Mouse (Mus musculus): Measurements from ENCODE around the gene Olfr70. TPM values are rescaled to one million over a fixed set of nuclear protein-coding genes. Genes with fewer than 3 reads are reported as not detected.

Gene Olfr70
- polyA plus RNA-seq, 1 experiment from 2014 or later, result not detected

DNA sequence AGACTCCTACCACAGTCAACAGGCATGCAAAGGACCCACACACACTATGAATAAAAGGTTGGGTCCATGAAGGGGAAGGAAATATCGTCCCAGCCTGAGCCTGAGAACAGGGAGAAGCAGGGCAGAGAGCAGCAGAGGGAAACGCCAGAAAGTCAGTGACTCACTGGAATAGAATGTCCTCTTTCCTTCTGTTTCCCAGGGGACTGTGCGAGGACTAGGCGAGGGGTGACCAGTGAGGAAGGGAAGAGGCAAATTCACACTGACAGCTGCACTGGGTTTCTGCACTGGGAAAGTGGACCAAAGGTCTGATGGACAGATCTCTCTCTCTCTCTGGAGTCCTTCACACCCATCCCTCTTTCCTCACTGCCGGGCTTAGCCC, 28.0 kb upstream of the Olfr70 start:
- H3K36me3 ChIP-seq, result no peaks in the 10 kb centered on the region
- H3K4me1 ChIP-seq, result peaks cover 48% of the 10 kb centered on the region
- no peaks in the 10 kb centered on the region for H3K27me3 ChIP-seq (replicated peaks)
- no peak overlapping the region for H3K4me3 ChIP-seq (replicated peaks)
- H3K9me3 ChIP-seq, result no peaks in the 10 kb centered on the region
- H3K4me2 ChIP-seq, result no peak overlapping the region
- H3K9ac ChIP-seq, result no peak overlapping the region
- peak; percentile 54; the same call in 1 of the 2 replicates for ATAC-seq (ENCODE audit: insufficient read depth, low FRiP score, low read depth)
- H3K27ac ChIP-seq, result peak overlapping the region; percentile 87
- WGBS, result 10% methylated on average over 5 of the region's 5 CpGs

DNA sequence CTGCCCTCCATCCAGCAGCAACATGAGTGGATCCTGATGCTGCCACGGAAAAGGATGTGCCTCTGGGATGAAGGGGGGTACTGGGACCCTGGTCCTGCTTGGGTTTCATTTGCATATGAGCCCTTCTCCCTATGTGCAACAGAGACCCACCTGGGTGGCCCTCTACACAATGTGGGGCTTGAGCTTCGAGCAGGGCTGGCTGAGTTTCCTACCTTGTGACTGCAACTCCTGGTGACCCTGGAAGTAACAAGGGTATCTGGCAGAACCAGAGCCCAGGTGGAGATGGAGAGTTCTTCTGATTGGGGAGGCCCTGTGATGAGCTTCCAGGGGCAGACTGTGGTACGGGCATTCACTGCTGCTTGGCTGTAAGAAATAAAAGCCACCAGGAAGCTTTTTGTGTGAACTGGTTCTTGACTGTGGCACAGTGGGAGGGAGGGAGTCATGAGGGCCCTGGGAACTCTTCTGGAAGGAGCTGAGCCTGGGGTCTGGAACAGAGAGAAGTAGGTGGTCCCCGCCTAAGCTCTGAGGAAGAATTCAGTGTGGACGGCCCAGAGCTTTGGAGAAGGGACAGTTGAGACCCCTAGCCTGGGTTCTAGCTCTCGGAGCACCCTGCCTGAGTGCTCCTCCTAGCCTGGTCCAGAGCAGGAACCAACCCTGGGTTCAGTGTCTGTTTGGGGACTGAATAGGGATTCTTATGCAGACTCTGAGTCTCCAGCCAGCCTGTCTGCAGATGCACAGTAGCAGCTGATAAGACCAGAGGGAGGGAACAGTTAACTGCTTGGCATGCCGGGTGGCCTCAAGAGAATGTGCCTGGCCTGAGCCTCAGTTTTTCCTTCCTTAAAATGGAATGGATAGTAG, 27.3 kb upstream of the Olfr70 start:
- Histone ChIP-seq H3K9me3 (no peaks in the 10 kb centered on the region), H3K9ac (no peak overlapping the region), H3K4me3 (replicated peaks) (no peak overlapping the region), H3K4me2 (no peak overlapping the region), H3K4me1 (peaks cover 48% of the 10 kb centered on the region), H3K27ac (peak overlapping the region; percentile 87), H3K36me3 (no peaks in the 10 kb centered on the region), H3K27me3 (replicated peaks) (no peaks in the 10 kb centered on the region)
- WGBS, result 66% methylated on average over 7 of the region's 7 CpGs
- no peak for ATAC-seq (ENCODE audit: insufficient read depth, low FRiP score, low read depth)

- 18% methylated on average over 3 of the region's 3 CpGs for WGBS
- Histone ChIP-seq H3K4me1 (peaks cover 48% of the 10 kb centered on the region), H3K9ac (no peak within 1 kb of the TSS)
Measured at GRCm38 (mm10) chr4:43726995-43727394, 26.4 kb upstream of the Olfr70 start, which contains the start of gene Hrct1. Hrct1 (plus strand) TSS chr4:43727188.

DNA sequence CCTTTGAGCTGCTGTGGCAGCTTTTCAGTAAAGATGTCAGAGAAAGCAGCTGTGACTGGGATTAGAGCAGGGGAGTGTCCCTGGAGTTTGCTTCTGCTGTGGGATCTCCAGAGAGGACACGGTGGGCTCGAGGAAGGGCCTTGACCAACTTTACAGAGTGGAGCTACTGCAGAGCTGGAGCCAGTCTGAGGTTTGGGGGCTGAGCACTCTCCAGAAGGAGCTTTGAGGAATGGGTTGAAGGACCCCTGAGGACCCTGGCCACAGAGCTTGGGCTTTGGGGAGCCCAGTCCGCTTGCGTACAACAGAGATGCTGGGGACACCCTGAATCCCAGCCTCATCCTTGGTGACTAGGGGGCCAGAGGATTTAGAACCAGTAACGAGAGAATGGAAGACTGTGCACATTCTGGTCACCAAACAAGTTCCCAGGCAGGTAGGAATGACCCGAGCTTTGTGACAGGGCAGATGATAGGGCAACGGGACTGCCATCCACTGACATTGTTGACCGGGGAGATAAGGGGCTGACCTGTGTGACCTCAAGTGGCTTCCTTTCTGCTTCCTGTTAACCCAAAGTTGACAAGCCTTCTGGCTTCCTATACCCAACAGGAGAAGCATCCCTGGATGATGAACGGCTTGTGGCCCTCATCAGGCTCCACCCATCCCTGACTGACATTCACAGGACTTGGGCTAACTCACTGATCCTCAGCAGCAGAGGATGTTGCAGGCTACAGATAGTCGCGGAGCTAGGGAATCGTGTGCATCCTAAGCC, 25.8 kb upstream of the Olfr70 start:
- Histone ChIP-seq H3K9me3 (no peaks in the 10 kb centered on the region), H3K36me3 (no peaks in the 10 kb centered on the region), H3K4me2 (no peak overlapping the region), H3K27me3 (replicated peaks) (no peaks in the 10 kb centered on the region), H3K4me1 (peaks cover 48% of the 10 kb centered on the region), H3K27ac (peak overlapping the region; percentile 44; the same call in 1 of the 2 replicates), H3K4me3 (replicated peaks) (no peak overlapping the region), H3K9ac (no peak overlapping the region)
- no peak for ATAC-seq (ENCODE audit: insufficient read depth, low FRiP score, low read depth)
- WGBS, result 45% methylated on average over 12 of the region's 12 CpGs

More at GRCm38 (mm10) chr4:43726995-43727394, 26.4 kb upstream of the Olfr70 start, which contains the start of gene Hrct1:
- peak; percentile 87 for ATAC-seq (ENCODE audit: insufficient read depth, low FRiP score, low read depth)
- no peak within 1 kb of the TSS for H3K4me2 ChIP-seq
- H3K4me3 ChIP-seq (replicated peaks), result no peak within 1 kb of the TSS
- peak within 1 kb of the TSS; percentile 87 for H3K27ac ChIP-seq
- H3K36me3 ChIP-seq, result no peaks in the 10 kb centered on the region
- no peaks in the 10 kb centered on the region for H3K9me3 ChIP-seq
- no peaks in the 10 kb centered on the region for H3K27me3 ChIP-seq (replicated peaks)

DNA sequence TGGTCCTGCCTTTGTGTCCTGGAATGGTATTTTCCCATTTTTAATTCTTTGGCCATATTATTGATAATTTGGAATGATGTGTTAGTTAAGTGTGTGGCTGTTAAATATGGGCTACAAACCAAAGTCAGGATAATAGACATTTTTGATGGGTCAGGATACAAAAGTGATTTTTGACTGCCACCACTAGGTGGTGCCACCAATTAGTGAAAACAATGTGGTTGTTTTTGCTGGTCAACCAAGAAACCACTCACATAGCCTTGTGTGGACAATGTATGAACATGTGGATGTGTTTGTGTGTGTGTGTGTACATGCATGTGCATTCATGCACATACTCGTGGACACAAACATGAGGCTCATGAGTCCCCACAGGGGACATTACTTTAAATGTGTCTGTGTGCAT, 24.2 kb upstream of the Olfr70 start:
- no peak overlapping the region for H3K27ac ChIP-seq
- no peak overlapping the region for H3K4me3 ChIP-seq (replicated peaks)
- peaks cover 38% of the 10 kb centered on the region for H3K4me1 ChIP-seq
- no peak overlapping the region for H3K9ac ChIP-seq
- ATAC-seq (ENCODE audit: insufficient read depth, low FRiP score, low read depth), result no peak
- H3K9me3 ChIP-seq, result no peaks in the 10 kb centered on the region
- H3K36me3 ChIP-seq, result no peaks in the 10 kb centered on the region
- H3K4me2 ChIP-seq, result no peak overlapping the region
- no peaks in the 10 kb centered on the region for H3K27me3 ChIP-seq (replicated peaks)
- 37% methylated on average over 1 of the region's 1 CpGs for WGBS

- Histone ChIP-seq H3K4me1 (peaks cover 13% of the 10 kb centered on the region), H3K36me3 (no peaks in the 10 kb centered on the region), H3K27ac (no peak overlapping the region), H3K4me3 (replicated peaks) (no peak overlapping the region), H3K9ac (no peak overlapping the region), H3K4me2 (no peak overlapping the region), H3K9me3 (no peaks in the 10 kb centered on the region), H3K27me3 (replicated peaks) (no peaks in the 10 kb centered on the region)
- 81% methylated on average over 4 of the region's 4 CpGs for WGBS
- no peak for ATAC-seq (ENCODE audit: insufficient read depth, low FRiP score, low read depth)
Measured at GRCm38 (mm10) chr4:43722191-43722590, 21.6 kb upstream of the Olfr70 start.

- Histone ChIP-seq H3K27ac (0 out of 2 replicates have a peak overlapping the region, but pooled peaks have one; percentile 59), H3K36me3 (no peaks in the 10 kb centered on the region), H3K9ac (no peak overlapping the region), H3K4me1 (no peaks in the 10 kb centered on the region), H3K4me2 (no peak overlapping the region), H3K27me3 (replicated peaks) (no peaks in the 10 kb centered on the region), H3K4me3 (replicated peaks) (no peak overlapping the region), H3K9me3 (no peaks in the 10 kb centered on the region)
- WGBS, result 39% methylated on average over 14 of the region's 16 CpGs
- ATAC-seq (ENCODE audit: insufficient read depth, low FRiP score, low read depth), result no peak
Measured at GRCm38 (mm10) chr4:43720491-43721228, 20.1 kb upstream of the Olfr70 start.

GRCm38 (mm10) chr4:43713652-43714219, 13.1 kb upstream of the Olfr70 start:
- WGBS, result 37% methylated on average over 7 of the region's 7 CpGs
- Histone ChIP-seq H3K9ac (no peak overlapping the region), H3K9me3 (no peaks in the 10 kb centered on the region), H3K27ac (no peak overlapping the region), H3K36me3 (no peaks in the 10 kb centered on the region), H3K4me2 (no peak overlapping the region), H3K4me3 (replicated peaks) (no peak overlapping the region), H3K4me1 (peaks cover 4% of the 10 kb centered on the region; the same call in 1 of the 2 replicates), H3K27me3 (replicated peaks) (no peaks in the 10 kb centered on the region)
- ATAC-seq (ENCODE audit: insufficient read depth, low FRiP score, low read depth), result no peak

DNA sequence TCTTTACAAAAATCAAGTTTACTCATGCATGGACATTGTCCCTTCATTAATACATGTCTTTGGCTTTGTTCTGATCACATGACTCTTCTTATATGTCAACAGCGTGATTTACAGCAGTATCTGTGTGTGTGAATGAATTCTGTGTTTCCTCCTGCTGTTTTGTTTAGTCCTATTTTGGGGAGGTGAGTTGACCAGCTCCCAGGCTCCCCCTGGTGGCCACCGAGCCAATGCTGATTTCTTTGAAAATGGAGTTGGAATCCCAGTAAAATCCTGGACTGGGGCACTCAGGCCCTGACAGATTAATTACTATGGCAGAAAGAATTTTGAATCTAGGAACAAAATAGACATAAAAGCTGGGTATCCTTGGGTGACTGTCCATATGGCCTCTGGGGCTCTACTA, 11.2 kb upstream of the Olfr70 start:
- Histone ChIP-seq H3K4me2 (no peak overlapping the region), H3K27ac (no peak overlapping the region), H3K4me3 (replicated peaks) (no peak overlapping the region), H3K27me3 (replicated peaks) (no peaks in the 10 kb centered on the region), H3K9ac (no peak overlapping the region), H3K36me3 (no peaks in the 10 kb centered on the region), H3K4me1 (peaks cover 8% of the 10 kb centered on the region; the same call in 1 of the 2 replicates), H3K9me3 (no peaks in the 10 kb centered on the region)
- WGBS, result 3% methylated on average over 2 of the region's 2 CpGs
- no peak for ATAC-seq (ENCODE audit: insufficient read depth, low FRiP score, low read depth)

DNA sequence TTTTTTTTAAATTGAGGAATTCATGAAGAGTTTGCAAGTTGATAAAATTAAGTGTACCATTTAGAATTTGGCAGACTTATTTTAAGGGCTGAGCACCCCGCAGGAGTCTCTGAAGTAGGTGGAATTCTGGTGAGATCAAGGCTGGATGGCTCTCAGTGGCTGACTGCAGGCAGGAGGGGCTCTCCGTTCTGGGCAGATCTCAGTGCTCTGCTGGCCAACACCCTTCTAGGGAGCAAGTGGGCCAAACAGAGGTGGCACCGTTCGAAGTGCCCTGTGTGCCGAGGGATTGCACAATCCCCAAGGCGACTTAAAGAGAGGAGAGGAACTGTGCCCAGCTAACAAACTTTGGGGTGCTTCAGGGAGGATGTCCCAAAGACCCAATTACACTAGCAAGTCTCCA, 9.3 kb upstream of the Olfr70 start, which contains the start of gene Olfr71:
TSS of gene Olfr71 (minus strand) at position 387 of the 400 bp plus-strand sequence.
- 61% methylated on average over 6 of the region's 6 CpGs for WGBS
- H3K27ac ChIP-seq, result no peak within 1 kb of the TSS
- H3K4me3 ChIP-seq (replicated peaks), result no peak within 1 kb of the TSS
- no peak within 1 kb of the TSS for H3K4me2 ChIP-seq
- no peaks in the 10 kb centered on the region for H3K9me3 ChIP-seq
- peaks cover 8% of the 10 kb centered on the region; the same call in 1 of the 2 replicates for H3K4me1 ChIP-seq
- H3K36me3 ChIP-seq, result no peaks in the 10 kb centered on the region
- no peaks in the 10 kb centered on the region for H3K27me3 ChIP-seq (replicated peaks)
- no peak within 1 kb of the TSS for H3K9ac ChIP-seq
- ATAC-seq (ENCODE audit: insufficient read depth, low FRiP score, low read depth), result no peak

DNA sequence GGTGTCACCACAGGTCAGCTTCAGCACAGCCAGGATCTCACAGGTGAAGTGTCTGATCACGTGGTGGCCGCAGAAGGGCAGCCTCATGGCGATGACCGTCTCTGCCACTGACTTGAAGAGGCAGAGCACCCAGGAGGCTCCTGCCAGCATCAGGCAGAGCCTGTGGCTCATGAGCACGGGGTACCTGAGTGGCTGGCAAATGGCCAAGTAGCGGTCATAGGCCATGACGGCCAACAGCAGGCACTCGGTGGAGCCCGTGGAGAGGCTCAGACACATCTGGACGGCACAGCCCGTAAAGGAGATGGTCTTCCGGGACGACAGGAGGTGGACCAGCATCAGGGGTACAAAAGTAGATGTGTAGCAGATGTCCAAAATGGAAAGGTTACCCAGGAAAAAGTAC, 5.4 kb upstream of the Olfr70 start:
- Histone ChIP-seq H3K4me3 (replicated peaks) (no peak overlapping the region), H3K4me1 (0 out of 2 replicates have a peak, but pooled peaks cover 4% of the 10 kb centered on the region), H3K4me2 (no peak overlapping the region), H3K27me3 (replicated peaks) (no peaks in the 10 kb centered on the region), H3K9ac (no peak overlapping the region), H3K9me3 (no peaks in the 10 kb centered on the region), H3K27ac (no peak overlapping the region), H3K36me3 (no peaks in the 10 kb centered on the region)
- no peak for ATAC-seq (ENCODE audit: insufficient read depth, low FRiP score, low read depth)
- 72% methylated on average over 13 of the region's 13 CpGs for WGBS
